Mouse (Mus musculus) brain, adult 2 months (tissue): ENCODE data around the gene Camk2n1.

Source experiments
- DNase-seq: peaks from one replicate; pipeline ENCODE4 v3.0.0; 2011; ENCODE audit warnings: low read depth, low spot score

Gene Camk2n1

GRCm38 (mm10) chr4:138464667-138465353 lies 10.7 kb downstream of the Camk2n1 start:
- peak; percentile 64 for DNase-seq

DNA sequence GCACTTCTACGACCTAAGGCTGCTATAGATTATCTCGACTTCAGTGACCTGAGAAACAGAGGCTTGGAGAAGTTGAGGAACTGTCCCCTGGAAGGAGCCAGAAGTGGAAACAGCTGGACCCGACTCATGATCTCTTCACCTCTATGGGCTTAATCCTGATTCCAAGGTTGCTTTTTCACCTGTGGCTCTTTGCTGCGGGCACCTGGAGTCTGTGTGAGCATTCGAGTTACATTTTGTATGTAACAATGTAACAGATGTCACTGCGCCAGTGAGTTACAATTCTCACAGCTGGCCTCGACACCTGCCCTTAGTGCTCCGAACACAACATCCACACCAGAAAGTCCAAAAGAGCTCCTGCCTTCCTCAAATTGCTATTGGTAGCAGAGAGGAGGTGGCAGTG lies 11.3 kb downstream of the Camk2n1 start:
- DNase-seq = no peak

- no peak for DNase-seq
Measured at GRCm38 (mm10) chr4:138466690-138467089, 12.6 kb downstream of the Camk2n1 start.

DNA sequence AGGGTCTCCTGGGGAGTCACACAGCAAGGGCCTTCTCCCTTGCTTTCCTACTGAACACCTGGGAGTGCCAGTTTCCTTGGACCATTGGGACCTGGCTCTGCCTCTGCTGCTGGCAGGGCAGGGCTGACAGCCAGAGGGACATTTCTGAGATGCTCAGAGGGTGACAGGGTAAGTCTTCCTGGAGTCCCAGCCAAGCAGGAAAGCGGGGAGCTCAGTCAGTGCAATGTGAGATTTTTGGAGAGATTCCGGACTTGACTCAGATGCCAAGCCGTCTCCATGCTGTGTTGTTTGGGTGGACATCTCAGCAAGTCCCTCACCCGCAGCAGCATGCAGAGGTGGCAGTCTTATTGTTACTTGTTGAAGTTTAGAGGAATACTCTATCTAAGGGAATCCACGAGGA lies 13.3 kb downstream of the Camk2n1 start:
- DNase-seq = no peak

GRCm38 (mm10) chr4:138469080-138469479 lies 15.0 kb downstream of the Camk2n1 start:
- DNase-seq = peak; percentile 72

DNA sequence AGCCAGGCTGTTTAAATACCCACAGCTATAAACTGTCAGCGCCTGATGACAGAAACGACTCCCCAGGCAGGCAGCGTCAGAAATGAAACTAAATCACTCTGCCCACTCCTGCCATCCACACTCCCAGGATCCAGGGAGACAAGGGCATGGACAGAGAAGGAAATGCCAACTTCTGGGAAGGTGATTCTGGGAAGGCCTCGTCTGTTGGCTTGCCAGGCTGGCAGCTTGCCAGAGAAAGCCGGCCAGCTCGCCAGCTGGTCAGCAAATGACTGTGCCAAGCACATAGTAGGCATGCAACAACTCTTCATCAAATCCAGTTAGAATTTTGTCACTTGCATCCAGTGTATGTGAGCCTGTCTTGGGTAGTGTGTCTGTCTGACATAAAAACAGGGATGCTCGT lies 17.1 kb downstream of the Camk2n1 start:
- DNase-seq = no peak

GRCm38 (mm10) chr4:138479595-138479994 lies 25.5 kb downstream of the Camk2n1 start:
- peak; percentile 90 for DNase-seq

DNA sequence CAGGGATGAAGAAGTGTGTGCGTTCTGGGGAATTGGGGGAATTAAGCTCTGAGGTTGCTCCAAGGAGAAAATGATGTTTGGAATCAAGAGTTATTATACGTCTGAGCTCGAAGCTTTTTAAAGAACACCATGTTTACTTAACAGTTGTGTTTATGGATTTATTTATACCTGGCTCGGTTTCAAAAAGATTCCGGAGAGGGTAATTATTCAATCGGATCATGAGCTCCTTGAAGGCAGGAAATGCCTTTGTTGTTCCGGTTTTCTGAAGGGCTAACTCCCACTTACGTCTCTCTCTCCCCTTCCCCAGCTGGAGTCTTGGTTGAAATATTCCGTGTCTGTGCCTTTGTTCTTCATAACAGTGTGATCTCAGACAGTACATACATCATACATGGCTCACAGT lies 26.8 kb downstream of the Camk2n1 start:
- DNase-seq = no peak

GRCm38 (mm10) chr4:138482721-138483120 lies 28.6 kb downstream of the Camk2n1 start:
- DNase-seq = no peak

- no peak for DNase-seq
Measured at GRCm38 (mm10) chr4:138488241-138488640, 34.1 kb downstream of the Camk2n1 start.

GRCm38 (mm10) chr4:138491088-138491487 lies 37.0 kb downstream of the Camk2n1 start:
- DNase-seq = peak; percentile 72

DNA sequence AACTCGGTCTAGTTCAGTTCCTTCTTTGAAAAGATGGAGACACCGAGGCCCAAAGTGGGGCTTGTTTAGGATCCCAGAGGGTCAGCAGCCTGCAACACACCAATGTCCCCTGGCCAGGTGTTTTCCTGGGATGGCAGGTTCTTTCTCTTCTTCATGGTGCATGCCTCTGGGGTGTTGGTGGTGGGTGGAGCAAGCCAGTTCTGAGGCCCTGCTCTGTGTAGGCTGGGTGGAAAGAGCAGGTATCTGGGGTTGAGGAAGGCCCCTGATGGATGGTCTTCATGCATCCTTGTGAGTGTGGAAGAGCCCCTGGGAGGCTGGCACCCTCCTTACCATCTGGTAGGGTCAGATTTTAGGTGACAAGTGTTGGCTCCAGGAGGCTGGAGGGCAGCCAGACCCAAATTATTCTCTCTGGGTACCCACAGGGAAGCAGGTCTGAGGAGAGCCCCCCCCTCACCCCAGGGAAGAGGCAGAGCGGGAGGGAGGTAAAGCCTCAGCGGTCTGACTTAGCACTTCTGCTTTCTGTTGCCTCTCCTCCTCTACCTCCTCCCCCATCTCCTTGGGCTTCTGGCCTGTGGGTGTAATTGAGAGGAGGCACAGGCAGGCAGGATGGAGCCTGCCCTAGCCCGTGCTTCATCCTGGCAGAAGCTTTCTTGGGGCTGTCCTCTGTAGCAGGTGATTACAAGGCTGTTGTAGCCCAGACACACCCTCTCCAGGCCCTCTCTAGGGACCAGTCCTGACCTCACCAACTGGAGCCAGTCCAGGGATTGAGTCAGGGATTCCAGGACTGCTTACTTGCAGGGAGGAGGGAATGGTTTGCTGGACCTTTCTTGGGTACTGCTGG lies 39.3 kb downstream of the Camk2n1 start:
- peak; percentile 69 for DNase-seq

DNA sequence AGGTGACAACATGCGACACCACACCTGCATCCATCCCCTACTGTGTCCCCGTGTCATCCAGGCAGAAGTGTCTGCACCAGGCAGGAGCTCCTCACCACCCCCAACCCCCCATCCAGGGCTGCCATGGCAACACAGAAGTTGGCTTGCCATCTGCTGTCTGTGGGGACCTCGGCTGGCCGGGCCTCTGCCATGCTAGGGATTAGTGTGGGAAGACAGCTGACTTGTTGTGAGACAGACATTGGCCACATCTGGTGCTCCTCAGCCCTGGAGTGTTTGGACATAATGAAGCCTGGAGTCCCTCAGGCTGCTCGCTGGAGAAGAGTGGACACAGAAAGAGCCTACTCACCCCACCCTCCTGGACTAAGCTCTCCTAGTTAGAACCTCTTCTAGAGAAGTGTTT lies 40.8 kb downstream of the Camk2n1 start:
- peak; percentile 77 for DNase-seq

DNA sequence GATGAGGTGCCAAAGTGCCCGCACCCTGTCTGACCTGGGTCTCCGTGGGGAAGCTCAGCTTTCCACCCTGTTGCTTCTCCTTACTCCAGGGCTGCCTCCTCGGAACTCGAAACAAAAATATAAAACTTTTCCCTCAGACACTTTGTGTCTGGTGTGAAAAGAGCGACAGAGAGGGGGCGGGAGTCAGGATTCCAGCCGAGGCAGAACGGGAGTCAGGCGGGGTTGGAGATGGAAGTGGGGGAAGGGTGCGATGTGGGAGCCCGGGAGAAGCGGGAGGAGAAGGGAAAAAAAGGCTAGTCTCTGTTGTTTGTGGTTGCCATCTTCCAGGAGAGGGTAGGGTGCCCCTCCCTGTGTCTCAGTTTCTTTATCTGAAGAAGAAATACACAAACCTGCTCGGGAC lies 41.7 kb downstream of the Camk2n1 start:
- peak; percentile 77 for DNase-seq

DNA sequence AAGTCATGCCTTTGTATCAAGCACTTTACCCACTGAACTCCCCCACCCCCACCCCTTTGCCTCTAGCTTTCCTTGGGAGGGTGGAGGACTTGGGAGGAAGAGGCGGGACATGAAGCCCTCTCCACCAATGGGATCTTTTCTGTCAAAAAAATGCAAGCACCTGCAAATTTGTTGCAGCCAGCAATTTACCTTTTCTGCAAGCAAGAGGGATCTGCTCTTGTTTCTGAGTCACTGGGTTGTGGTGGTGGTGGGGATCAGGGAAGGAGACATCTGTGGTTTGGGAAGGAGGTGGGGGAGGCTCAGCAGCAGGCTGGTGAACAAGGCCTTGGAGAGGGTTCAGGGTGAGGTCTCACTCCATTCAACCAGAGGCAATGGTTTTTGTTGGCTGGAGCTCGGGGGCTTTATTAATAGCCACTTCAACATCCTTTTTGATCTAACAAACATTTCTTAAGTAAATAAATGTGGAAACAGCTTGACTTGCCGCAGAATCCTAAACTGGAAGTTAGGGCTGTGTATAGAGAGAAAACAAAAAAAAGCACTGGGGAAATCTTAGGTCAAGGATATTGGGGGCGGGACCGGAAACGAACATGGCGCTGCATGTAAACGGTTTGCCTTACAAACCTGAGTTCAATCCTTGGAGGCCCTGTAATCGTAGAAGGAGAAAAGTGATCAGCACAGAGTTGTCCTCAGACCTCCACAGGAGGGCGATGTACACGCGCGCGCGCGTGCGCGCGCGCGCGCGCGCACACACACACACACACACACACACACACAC lies 42.8 kb downstream of the Camk2n1 start:
- peak; percentile 78 for DNase-seq

- no peak for DNase-seq
Measured at GRCm38 (mm10) chr4:138499856-138500645, 45.9 kb downstream of the Camk2n1 start.

DNA sequence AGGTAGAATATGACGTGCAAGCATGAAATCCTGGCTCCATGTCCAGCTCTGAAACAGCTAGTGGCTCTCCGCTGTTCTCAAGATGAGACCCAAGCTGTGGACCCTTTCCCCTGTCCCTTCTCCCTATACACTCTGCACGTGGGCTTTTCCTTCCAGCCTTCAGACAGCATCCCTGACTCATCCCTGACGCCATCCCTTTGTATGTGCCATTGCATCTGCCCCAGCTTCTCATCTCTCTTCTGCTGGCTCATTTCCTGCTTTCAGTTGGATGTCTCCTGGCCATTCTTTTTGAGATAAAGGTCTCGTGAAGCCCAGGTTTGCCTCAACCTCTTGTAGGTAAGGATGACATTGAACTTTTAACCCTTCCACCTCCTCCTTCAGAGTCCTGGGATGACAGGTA lies 46.9 kb downstream of the Camk2n1 start:
- peak; percentile 59 for DNase-seq

GRCm38 (mm10) chr4:138504632-138505101 lies 50.6 kb downstream of the Camk2n1 start:
- peak; percentile 96 for DNase-seq

DNA sequence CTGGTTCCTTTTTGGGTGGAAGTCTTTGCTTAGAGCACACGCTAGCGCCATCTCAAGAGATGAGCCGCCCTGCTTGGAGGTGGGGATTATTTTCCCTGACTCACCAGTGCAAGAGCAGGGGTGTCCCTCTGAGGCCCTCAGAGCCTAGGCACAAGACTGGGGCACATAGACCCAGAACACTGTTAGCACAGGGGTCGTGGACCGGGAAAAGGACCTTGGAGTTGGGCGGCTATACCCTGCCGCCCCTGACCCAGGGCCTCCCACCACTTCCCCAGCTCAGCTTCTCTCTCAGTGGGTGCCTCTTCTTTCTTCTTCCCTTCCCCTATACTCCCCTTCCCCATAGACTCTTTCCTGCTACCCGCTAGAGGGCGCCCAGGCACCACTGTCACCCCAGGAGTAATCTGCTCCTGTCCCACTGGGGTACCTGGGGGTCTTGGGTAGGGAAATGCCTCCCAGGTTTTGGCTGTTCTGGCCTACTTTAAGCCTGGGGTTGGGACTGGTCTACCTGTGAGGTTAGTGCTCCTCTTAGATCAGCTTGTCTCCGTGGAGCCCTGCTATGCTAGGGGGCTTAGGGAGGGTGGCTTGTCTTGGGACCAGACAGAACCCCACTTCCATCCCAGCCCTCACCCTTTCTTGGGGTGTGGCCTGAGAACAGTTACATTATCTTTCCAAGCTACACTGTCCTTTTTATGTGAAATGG lies 51.2 kb downstream of the Camk2n1 start:
- DNase-seq = peak; percentile 84

DNA sequence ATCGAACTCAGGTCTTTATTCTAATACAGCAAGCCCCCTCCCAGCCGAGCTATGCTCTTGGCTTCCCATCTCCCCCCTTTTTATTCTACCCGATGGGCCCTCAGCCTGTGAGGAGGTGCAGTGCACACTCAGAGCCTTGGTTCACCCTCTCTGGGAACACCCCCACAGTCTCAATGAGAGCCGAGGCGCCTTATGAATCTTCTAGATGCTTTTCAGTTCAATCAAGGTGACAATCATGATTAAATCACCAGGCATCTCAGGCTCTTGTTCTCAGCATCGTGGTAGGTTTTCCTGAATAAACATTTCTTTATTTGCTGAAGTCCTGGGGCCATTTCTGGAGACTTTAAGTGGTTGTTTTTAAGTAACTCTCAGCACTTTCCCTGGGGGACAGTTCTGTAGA lies 53.8 kb downstream of the Camk2n1 start:
- DNase-seq = peak; percentile 60
